Mouse (Mus musculus): ENCODE results near the gene Phf21b. TPM values are rescaled to one million over a fixed set of nuclear protein-coding genes. Genes with fewer than 3 reads are reported as not detected.

Phf21b gene
- polyA plus RNA-seq, 1 experiment: 3.6 TPM

DNA sequence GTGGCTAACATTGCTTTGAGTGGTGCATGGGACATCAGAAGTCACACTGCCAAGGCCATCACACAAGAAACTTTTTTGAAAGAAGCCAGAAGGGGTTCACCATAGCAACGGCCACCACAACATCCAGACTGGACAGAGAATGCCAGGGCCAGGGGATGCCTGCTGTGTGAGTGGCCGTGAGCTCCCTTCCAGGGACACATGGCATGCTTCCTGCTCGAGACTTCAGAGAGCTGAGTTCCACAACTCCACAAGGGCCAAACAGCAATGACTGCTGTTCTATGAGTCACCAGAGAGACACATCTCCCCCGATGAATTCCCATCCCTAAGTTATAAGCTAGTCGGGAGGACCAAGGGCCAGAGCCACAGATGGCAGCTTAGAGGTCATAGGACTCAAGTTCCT is 44.7 kb downstream of the Phf21b start:
- DNase-seq: no peak
- Histone ChIP-seq H3K4me1 (ENCODE audit: control insufficient read depth, insufficient read depth, low read length) (no peaks in the 10 kb centered on the region), H3K27ac (ENCODE audit: insufficient read depth, low read depth, low read length) (no peak overlapping the region), H3K27me3 (replicated peaks; ENCODE audit: control insufficient read depth, insufficient read depth, low read length) (no peaks in the 10 kb centered on the region), H3K36me3 (ENCODE audit: control insufficient read depth, insufficient read depth, low read length) (no peaks in the 10 kb centered on the region), H3K4me3 (ENCODE audit: insufficient read depth, low read depth, low read length) (no peak overlapping the region)
- no peak for TF ChIP-seq CTCF (conservative IDR thresholded peaks at IDR 0.05; ENCODE audit: insufficient read depth, insufficient read length, low read depth, low read length)
- TF ChIP-seq POLR2A (IDR thresholded peaks at IDR 0.05; ENCODE audit: low read depth, low read length): no peak
- 80% methylated on average over 5 of the region's 5 CpGs for WGBS

DNA sequence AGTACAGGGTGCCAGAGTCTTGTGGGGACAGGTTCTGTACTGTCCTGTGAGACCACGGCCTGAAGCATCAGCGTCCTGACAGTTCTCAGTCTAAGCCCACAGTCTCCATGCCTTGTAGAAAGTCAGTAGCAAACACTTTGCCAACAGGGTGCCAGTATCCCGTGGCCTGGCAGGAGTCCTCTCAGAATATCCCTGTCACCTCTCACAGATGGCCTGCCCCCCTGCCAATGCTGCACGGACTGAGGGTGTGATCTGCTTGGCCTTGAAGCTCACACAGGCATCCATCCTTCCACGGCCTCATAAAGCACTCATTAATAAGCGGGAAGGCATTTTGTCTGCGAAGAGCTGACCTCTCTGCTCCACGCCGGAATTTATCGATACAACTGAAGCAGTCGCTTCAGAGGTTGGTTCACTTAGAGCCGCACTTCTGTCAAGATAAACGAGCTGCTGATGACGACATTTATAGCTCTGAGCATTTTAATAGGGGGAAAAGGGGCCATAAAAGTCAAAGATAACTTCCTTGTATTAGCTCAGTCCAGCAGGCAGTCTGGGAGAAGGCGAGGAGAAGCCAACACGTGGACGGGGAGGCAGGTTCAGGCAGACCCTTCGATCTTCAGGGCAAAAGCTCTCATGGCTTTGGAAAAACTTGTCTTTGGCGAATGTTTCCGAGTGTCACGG is 46.4 kb downstream of the Phf21b start:
- WGBS: 47% methylated on average over 21 of the region's 21 CpGs
- TF ChIP-seq POLR2A (IDR thresholded peaks at IDR 0.05; ENCODE audit: low read depth, low read length) (no peak), CTCF (conservative IDR thresholded peaks at IDR 0.05; ENCODE audit: insufficient read depth, insufficient read length, low read depth, low read length) (no peak)
- Histone ChIP-seq H3K4me1 (ENCODE audit: control insufficient read depth, insufficient read depth, low read length) (no peaks in the 10 kb centered on the region), H3K36me3 (ENCODE audit: control insufficient read depth, insufficient read depth, low read length) (no peaks in the 10 kb centered on the region), H3K27me3 (replicated peaks; ENCODE audit: control insufficient read depth, insufficient read depth, low read length) (no peaks in the 10 kb centered on the region), H3K4me3 (ENCODE audit: insufficient read depth, low read depth, low read length) (no peak overlapping the region), H3K27ac (ENCODE audit: insufficient read depth, low read depth, low read length) (no peak overlapping the region)
- no peak for DNase-seq

DNA sequence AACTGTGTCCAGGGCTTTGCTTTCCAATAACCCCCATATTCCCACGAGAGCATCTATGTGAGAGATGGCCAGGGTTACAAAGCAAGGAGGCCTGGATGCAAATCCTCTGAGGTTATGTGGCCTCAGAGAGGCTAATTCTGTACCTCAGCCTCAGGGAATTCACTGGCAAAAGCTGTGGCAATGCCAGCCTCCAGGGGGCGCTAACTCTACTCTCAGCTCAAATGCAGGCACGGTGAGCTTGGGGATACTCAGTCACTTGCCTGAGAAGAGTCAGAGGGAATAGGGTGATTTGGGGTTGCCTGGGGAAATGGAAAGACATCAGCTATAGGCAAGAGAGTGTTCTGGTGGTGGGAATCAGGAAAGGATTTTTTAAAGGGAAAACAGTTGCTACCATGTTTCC is 52.2 kb downstream of the Phf21b start:
- Histone ChIP-seq H3K4me1 (ENCODE audit: control insufficient read depth, insufficient read depth, low read length) (no peaks in the 10 kb centered on the region), H3K27ac (ENCODE audit: insufficient read depth, low read depth, low read length) (no peak overlapping the region), H3K36me3 (ENCODE audit: control insufficient read depth, insufficient read depth, low read length) (no peaks in the 10 kb centered on the region), H3K27me3 (replicated peaks; ENCODE audit: control insufficient read depth, insufficient read depth, low read length) (no peaks in the 10 kb centered on the region), H3K4me3 (ENCODE audit: insufficient read depth, low read depth, low read length) (no peak overlapping the region)
- no peak for TF ChIP-seq POLR2A (IDR thresholded peaks at IDR 0.05; ENCODE audit: low read depth, low read length)
- TF ChIP-seq CTCF (conservative IDR thresholded peaks at IDR 0.05; ENCODE audit: insufficient read depth, insufficient read length, low read depth, low read length): peak; percentile 84
- peak; percentile 66 for DNase-seq
- 55% methylated on average over 3 of the region's 3 CpGs for WGBS

DNA sequence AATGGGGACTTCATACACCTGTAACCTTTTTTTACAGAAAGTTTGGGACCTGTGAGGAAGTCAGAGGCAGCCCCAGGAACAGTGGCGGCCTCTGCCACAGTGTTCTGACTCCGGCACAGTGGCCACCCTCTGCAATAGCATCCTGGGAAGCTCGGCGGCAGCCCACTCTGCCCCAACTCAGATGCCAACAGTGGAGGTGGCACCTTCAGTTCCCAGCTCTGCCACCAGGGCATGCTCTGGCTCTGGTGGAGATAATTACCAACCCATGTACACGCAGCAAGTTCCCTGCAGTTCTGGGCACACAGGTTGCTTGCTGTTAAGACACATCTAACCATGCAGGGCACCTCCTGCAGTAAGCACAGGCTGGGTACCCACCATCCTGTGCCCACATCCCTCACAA is 55.7 kb downstream of the Phf21b start:
- Histone ChIP-seq H3K27me3 (replicated peaks; ENCODE audit: control insufficient read depth, insufficient read depth, low read length) (no peaks in the 10 kb centered on the region), H3K27ac (ENCODE audit: insufficient read depth, low read depth, low read length) (no peak overlapping the region), H3K4me1 (ENCODE audit: control insufficient read depth, insufficient read depth, low read length) (no peaks in the 10 kb centered on the region), H3K36me3 (ENCODE audit: control insufficient read depth, insufficient read depth, low read length) (no peaks in the 10 kb centered on the region), H3K4me3 (ENCODE audit: insufficient read depth, low read depth, low read length) (no peak overlapping the region)
- DNase-seq: peak; percentile 5
- peak; percentile 53 for TF ChIP-seq CTCF (conservative IDR thresholded peaks at IDR 0.05; ENCODE audit: insufficient read depth, insufficient read length, low read depth, low read length)
- no peak for TF ChIP-seq POLR2A (IDR thresholded peaks at IDR 0.05; ENCODE audit: low read depth, low read length)
- WGBS: 63% methylated on average over 5 of the region's 5 CpGs

DNA sequence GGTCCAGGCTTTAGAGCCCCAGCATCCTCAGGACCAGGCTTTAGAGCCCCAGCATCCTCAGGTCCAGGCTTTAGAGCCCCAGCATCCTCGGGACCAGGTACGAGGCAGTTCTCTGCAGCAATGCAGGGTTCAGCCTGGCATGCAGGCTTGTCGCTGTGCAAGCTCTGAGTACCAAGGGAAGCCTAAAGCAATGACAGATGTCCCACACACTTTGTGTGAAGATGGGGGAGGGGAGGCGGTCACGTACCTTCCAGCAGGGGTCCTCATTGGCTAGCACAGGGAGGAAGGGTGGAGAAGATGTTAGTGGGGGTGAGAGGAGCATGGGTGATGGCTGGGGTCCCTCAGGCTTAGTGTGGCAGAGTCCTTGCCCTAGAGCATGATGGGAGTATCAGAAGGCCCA is 62.2 kb downstream of the Phf21b start:
- Histone ChIP-seq H3K27me3 (replicated peaks; ENCODE audit: control insufficient read depth, insufficient read depth, low read length) (no peaks in the 10 kb centered on the region), H3K4me1 (ENCODE audit: control insufficient read depth, insufficient read depth, low read length) (no peaks in the 10 kb centered on the region), H3K27ac (ENCODE audit: insufficient read depth, low read depth, low read length) (no peak overlapping the region), H3K36me3 (ENCODE audit: control insufficient read depth, insufficient read depth, low read length) (no peaks in the 10 kb centered on the region), H3K4me3 (ENCODE audit: insufficient read depth, low read depth, low read length) (no peak overlapping the region)
- DNase-seq: no peak
- TF ChIP-seq CTCF (conservative IDR thresholded peaks at IDR 0.05; ENCODE audit: insufficient read depth, insufficient read length, low read depth, low read length) (no peak), POLR2A (IDR thresholded peaks at IDR 0.05; ENCODE audit: low read depth, low read length) (no peak)
- WGBS: 89% methylated on average over 5 of the region's 5 CpGs

DNA sequence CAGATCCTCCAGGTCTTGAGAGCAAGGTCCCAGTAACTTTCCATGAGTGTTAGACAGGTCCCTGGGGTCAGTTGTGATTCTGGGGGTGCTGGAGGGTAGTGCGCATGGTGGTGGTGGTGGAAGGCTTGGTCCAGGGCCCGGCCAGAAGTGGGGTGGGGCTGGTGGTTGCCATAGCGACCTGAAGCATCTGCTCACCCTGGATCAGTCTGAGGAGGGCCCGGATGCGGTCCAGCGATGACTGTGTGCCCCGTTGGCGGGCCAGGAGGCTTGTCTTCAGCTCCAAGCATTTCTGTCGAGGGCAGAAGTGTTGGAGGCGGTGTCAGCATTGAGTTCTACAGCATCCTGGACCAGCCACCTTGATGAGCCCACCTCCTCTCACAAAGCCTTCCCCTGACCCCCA is 68.7 kb downstream of the Phf21b start:
- 83% methylated on average over 10 of the region's 10 CpGs for WGBS
- TF ChIP-seq POLR2A (IDR thresholded peaks at IDR 0.05; ENCODE audit: low read depth, low read length) (no peak), CTCF (conservative IDR thresholded peaks at IDR 0.05; ENCODE audit: insufficient read depth, insufficient read length, low read depth, low read length) (no peak)
- Histone ChIP-seq H3K4me1 (ENCODE audit: control insufficient read depth, insufficient read depth, low read length) (no peaks in the 10 kb centered on the region), H3K36me3 (ENCODE audit: control insufficient read depth, insufficient read depth, low read length) (no peaks in the 10 kb centered on the region), H3K4me3 (ENCODE audit: insufficient read depth, low read depth, low read length) (no peak overlapping the region), H3K27me3 (replicated peaks; ENCODE audit: control insufficient read depth, insufficient read depth, low read length) (no peaks in the 10 kb centered on the region), H3K27ac (ENCODE audit: insufficient read depth, low read depth, low read length) (no peak overlapping the region)
- no peak for DNase-seq

DNA sequence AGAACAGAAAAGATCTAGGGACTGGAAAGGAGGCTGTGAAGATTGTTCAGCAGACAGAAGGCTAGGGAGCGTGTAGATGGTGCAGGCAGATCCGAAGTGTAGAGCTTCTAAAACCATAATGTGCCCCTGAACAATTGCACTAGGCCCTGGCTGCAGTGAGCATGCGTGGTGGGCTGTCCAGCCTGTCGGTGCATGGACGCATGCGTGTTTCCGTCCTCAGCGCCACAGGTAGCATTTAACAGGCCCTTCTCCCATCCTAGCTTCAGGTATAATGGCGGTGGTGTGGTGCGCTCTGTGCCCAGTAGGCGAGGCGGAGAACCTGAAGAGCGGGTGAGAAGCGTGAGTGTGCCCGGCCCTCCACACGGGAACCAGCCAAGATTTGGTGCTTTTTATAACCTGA is 71.0 kb downstream of the Phf21b start:
- no peak overlapping the region for H3K4me3 ChIP-seq (ENCODE audit: insufficient read depth, low read depth, low read length)
- no peaks in the 10 kb centered on the region for H3K27me3 ChIP-seq (replicated peaks; ENCODE audit: control insufficient read depth, insufficient read depth, low read length)
- WGBS: 96% methylated on average over 16 of the region's 16 CpGs
- no peak for TF ChIP-seq CTCF (conservative IDR thresholded peaks at IDR 0.05; ENCODE audit: insufficient read depth, insufficient read length, low read depth, low read length)
- H3K4me1 ChIP-seq (ENCODE audit: control insufficient read depth, insufficient read depth, low read length): no peaks in the 10 kb centered on the region
- no peak for DNase-seq
- H3K27ac ChIP-seq (ENCODE audit: insufficient read depth, low read depth, low read length): no peak overlapping the region
- H3K36me3 ChIP-seq (ENCODE audit: control insufficient read depth, insufficient read depth, low read length): no peaks in the 10 kb centered on the region

Measured in kidney, adult 2 months (tissue).